Mouse (Mus musculus) CH12.LX (cell line): ENCODE results near the gene Kcnj11. TPM values are rescaled to one million over a fixed set of nuclear protein-coding genes. Genes with fewer than 3 reads are reported as not detected.

ENCODE experiments used
- DNase-seq: peaks from one replicate; pipeline ENCODE4 v3.0.0-alpha.2; 2013; ENCODE audit errors: extremely low read depth
- H3K27ac ChIP-seq: 2 replicates; pipeline ENCODE4 v1.5.1; 2012; ENCODE audit warnings: low read depth, mild to moderate bottlenecking, control low read depth, moderate library complexity; ENCODE audit not compliant: insufficient read depth
- H3K27me3 ChIP-seq: replicated peaks from 2 replicates; pipeline ENCODE3; 2012; ENCODE audit warnings: inconsistent platforms
- H3K36me3 ChIP-seq, 2 experiments: replicated peaks in 1 of 2; 2 replicates each; pipeline versions ENCODE3 to v1.6.1; 2012; ENCODE audit warnings: inconsistent platforms in 1 of 2, low read length in 1 of 2, mild to moderate bottlenecking in 1 of 2, mixed read lengths in 1 of 2, moderate library complexity in 1 of 2; ENCODE audit not compliant: control insufficient read depth in 1 of 2, insufficient read depth in 1 of 2
- H3K4me1 ChIP-seq, 2 experiments: 2 replicates each; pipeline ENCODE4 v1.6.1; 2012; ENCODE audit warnings: inconsistent platforms in 1 of 2, moderate library complexity in 1 of 2; ENCODE audit not compliant: insufficient read depth in 2 of 2, control insufficient read depth in 1 of 2
- H3K4me2 ChIP-seq: 2 replicates; pipeline ENCODE4 v1.6.1; 2012; ENCODE audit warnings: low read depth, mild to moderate bottlenecking, control low read depth; ENCODE audit not compliant: poor library complexity, insufficient read depth, severe bottlenecking
- H3K4me3 ChIP-seq, 3 experiments: fragments of 150-350 bp in 1 of 3; sonication (generic) in 1 of 3; replicated peaks in 1 of 3; 2 replicates each; pipeline versions ENCODE3 to v1.5.1; 2011 to 2012; ENCODE audit warnings: low read depth in 2 of 3, low read length in 2 of 3, mild to moderate bottlenecking in 2 of 3, moderate library complexity in 2 of 3, control low read depth in 1 of 3, improper control_type of control experiment in 1 of 3, inconsistent platforms in 1 of 3, mixed read lengths in 1 of 3; ENCODE audit not compliant: poor library complexity in 1 of 3
- H3K79me2 ChIP-seq: replicated peaks from 2 replicates; pipeline ENCODE4 v1.6.1; 2012; ENCODE audit warnings: mild to moderate bottlenecking, moderate library complexity; ENCODE audit not compliant: control insufficient read depth, poor library complexity, insufficient read depth, severe bottlenecking; ENCODE audit errors: extremely low read depth
- H3K9ac ChIP-seq: 2 replicates; pipeline ENCODE4 v1.6.1; 2012; ENCODE audit warnings: low read depth, mild to moderate bottlenecking, control low read depth, moderate library complexity; ENCODE audit not compliant: insufficient read depth
- H3K9me3 ChIP-seq: replicated peaks from 2 replicates; pipeline ENCODE3; 2012; ENCODE audit warnings: low read length, inconsistent platforms, mixed read lengths
- CHD1 ChIP-seq: IDR thresholded peaks from 2 replicates; pipeline ENCODE4 v1.6.1; 2012; ENCODE audit warnings: low read depth, low read length, improper control_type of control experiment, inconsistent platforms
- CTCF ChIP-seq, 2 experiments: IDR thresholded peaks in 1 of 2; conservative IDR thresholded peaks in 1 of 2; 2 replicates each; pipeline ENCODE4 v1.5.1; 2011 to 2012; ENCODE audit warnings: low read depth in 2 of 2, low read length in 2 of 2, improper control_type of control experiment in 1 of 2, inconsistent platforms in 1 of 2, mild to moderate bottlenecking in 1 of 2, moderate library complexity in 1 of 2
- ELF1 ChIP-seq: IDR thresholded peaks from 2 replicates; pipeline ENCODE4 v1.6.1; 2014; ENCODE audit warnings: low read depth, mild to moderate bottlenecking, inconsistent platforms, low read length, improper control_type of control experiment
- EP300 ChIP-seq: IDR thresholded peaks from 2 replicates; pipeline ENCODE4 v1.6.1; 2011; ENCODE audit warnings: low read length, improper control_type of control experiment
- ETS1 ChIP-seq: conservative IDR thresholded peaks from 2 replicates; pipeline ENCODE4 v1.6.1; 2012; ENCODE audit warnings: low read depth, mild to moderate bottlenecking, inconsistent platforms, low read length, improper control_type of control experiment, moderate library complexity
- GABPA ChIP-seq: IDR thresholded peaks from 2 replicates; pipeline ENCODE4 v1.6.1; 2012; ENCODE audit warnings: low read depth, low read length, improper control_type of control experiment, inconsistent platforms; ENCODE audit not compliant: insufficient replicate concordance
- JUN ChIP-seq: IDR thresholded peaks from 2 replicates; pipeline ENCODE4 v1.6.1; 2011; ENCODE audit warnings: low read depth, mild to moderate bottlenecking, low read length, improper control_type of control experiment, moderate library complexity; ENCODE audit not compliant: insufficient read depth
- JUND ChIP-seq: conservative IDR thresholded peaks from 2 replicates; pipeline ENCODE4 v1.6.1; 2011; ENCODE audit warnings: low read depth, low read length, improper control_type of control experiment
- MAFK ChIP-seq: IDR thresholded peaks from 2 replicates; pipeline ENCODE4 v1.6.1; 2011; ENCODE audit warnings: low read length, improper control_type of control experiment; ENCODE audit not compliant: insufficient replicate concordance
- MAX ChIP-seq: IDR thresholded peaks from 2 replicates; pipeline ENCODE4 v1.6.1; 2011; ENCODE audit warnings: low read length, improper control_type of control experiment
- MYC ChIP-seq: IDR thresholded peaks from 2 replicates; pipeline ENCODE4 v1.6.1; 2011; ENCODE audit warnings: low read depth, mild to moderate bottlenecking, improper control_type of control experiment, low read length
- NELFE ChIP-seq: IDR thresholded peaks from 2 replicates; pipeline ENCODE4 v1.6.1; 2011; ENCODE audit warnings: low read depth, low read length, improper control_type of control experiment
- NRF1 ChIP-seq: IDR thresholded peaks from 2 replicates; pipeline ENCODE4 v1.6.1; 2014; ENCODE audit warnings: low read depth, mild to moderate bottlenecking, inconsistent platforms, low read length, improper control_type of control experiment, moderate library complexity
- POLR2A ChIP-seq: IDR thresholded peaks from 2 replicates; pipeline ENCODE4 v1.6.1; 2011; ENCODE audit warnings: low read depth, mild to moderate bottlenecking, improper control_type of control experiment, low read length
- POLR2AphosphoS2 ChIP-seq: IDR thresholded peaks from 2 replicates; pipeline ENCODE4 v1.6.1; 2011; ENCODE audit warnings: low read depth, low read length, improper control_type of control experiment
- RAD21 ChIP-seq: IDR thresholded peaks from 2 replicates; pipeline ENCODE4 v1.6.1; 2011; ENCODE audit warnings: low read depth, mild to moderate bottlenecking, low read length, improper control_type of control experiment, moderate library complexity
- SIN3A ChIP-seq: IDR thresholded peaks from 2 replicates; pipeline ENCODE4 v1.6.1; 2012; ENCODE audit warnings: low read length, improper control_type of control experiment, inconsistent platforms
- TBP ChIP-seq: conservative IDR thresholded peaks from 2 replicates; pipeline ENCODE4 v1.6.1; 2011; ENCODE audit warnings: low read depth, low read length, improper control_type of control experiment
- TCF12 ChIP-seq: IDR thresholded peaks from 2 replicates; pipeline ENCODE4 v1.6.1; 2014; ENCODE audit warnings: low read depth, mild to moderate bottlenecking, inconsistent platforms, low read length, improper control_type of control experiment
- UBTF ChIP-seq: IDR thresholded peaks from 2 replicates; pipeline ENCODE4 v1.6.1; 2012; ENCODE audit warnings: low read depth, mild to moderate bottlenecking, inconsistent platforms, low read length, improper control_type of control experiment, moderate library complexity
- USF1 ChIP-seq: IDR thresholded peaks from 2 replicates; pipeline ENCODE4 v1.6.1; 2014; ENCODE audit warnings: low read depth, mild to moderate bottlenecking, inconsistent platforms, low read length, improper control_type of control experiment
- ZNF384 ChIP-seq: IDR thresholded peaks from 2 replicates; pipeline ENCODE4 v1.6.1; 2012; ENCODE audit warnings: low read depth, low read length, improper control_type of control experiment, inconsistent platforms
- dilution Hi-C: fragments of 300-500 bp; cut with MboI; formaldehyde crosslinking; loops from 2 replicates; pipeline ENCODE4 v1.14.3; 2020; ENCODE audit warnings: low sequenced_read_pairs; ENCODE audit not compliant: extremely low pct_unique_long_range_greater_than_20kb, extremely low pct_ligation_motif_present
- in situ Hi-C: fragments of 300-500 bp; cut with MboI; formaldehyde crosslinking; loops from 3 replicates; pipeline ENCODE4 v1.14.3; 2019; ENCODE audit warnings: low sequenced_read_pairs, low pct_ligation_motif_present, low pct_unique_long_range_greater_than_20kb, mixed read lengths
- polyA plus RNA-seq: library from polyadenylated mRNA; unstranded; fragments of >175 nt; gene quantifications from 2 replicates; pipeline ENCODE4 v1.2.1, GENCODE M21; 2012; ENCODE audit warnings: low read depth; ENCODE audit not compliant: insufficient read length
- total RNA-seq, 2 experiments: library from RNA; depleted of rRNA; stranded (reverse); fragments of 300-350 nt in 1 of 2; fragments of >200 nt in 1 of 2; gene quantifications; 2 replicates each; pipeline ENCODE4 v1.2.3; 2012 to 2014

Kcnj11 gene
- total and polyA plus RNA-seq, 3 experiments, result not detected

DNA sequence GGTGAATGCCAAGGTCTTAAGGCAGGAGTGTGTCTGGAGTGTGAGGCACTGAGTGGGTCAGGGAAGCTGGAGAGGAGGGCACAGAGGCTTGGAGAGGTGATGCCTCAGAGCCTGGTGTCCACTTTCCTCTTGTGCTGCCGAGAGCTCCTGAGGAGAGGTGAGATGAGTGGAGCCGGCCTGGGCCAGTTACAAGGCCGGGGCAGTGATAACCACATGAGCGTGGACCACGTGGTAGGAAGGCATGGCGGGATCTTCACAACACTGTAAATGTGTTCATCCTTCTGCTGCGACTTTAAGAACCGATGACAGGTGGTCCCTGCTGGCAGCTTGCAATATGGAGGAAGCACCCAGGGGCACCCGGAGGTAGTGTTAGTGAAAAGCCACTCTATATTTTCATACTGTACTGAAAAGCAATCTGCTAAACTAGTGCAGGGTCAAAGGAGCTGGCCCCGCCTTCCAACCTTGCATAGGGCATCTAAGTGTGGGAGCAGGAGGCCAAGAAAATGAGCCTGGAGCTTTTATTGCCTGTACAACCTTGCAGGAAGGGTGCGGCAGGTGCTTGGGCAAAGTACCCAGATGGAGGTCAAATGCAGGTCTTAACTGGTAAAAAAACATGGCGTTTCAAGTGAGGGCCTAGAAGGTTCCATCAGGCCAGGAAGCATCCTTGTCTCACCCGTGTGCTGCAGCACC, 52.5 kb downstream of the Kcnj11 start:
- in situ Hi-C loops (no loop called here), dilution Hi-C loops (no loop called here)

DNA sequence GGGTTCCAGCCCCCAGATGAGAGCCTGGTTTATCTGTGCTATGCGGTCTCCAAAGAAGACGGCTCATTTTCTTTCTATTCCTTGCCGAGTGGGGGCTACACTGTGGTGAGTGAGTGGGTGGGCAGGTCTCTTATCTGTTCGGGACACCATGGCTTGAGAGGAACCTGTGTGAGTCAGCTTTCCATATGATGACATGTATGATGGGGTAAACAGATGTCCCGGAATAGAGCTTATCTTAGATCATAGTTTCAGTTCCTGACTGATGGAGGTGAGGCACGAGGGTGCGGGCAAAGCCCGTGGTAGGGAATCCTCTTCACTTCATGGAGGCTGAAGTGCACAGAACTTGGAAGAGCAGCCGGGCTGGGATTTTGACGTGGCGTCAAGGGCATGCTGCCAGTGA, 54.7 kb downstream of the Kcnj11 start:
- Histone ChIP-seq H3K79me2 (no peaks in the 10 kb centered on the region), H3K27ac (no peak overlapping the region), H3K4me1 (no peaks in the 10 kb centered on the region), H3K4me2 (no peak overlapping the region), H3K9ac (no peak overlapping the region), H3K9me3 (no peaks in the 10 kb centered on the region), H3K36me3 (peaks cover 81 to 88% of the 10 kb centered on the region in 2 experiments), H3K27me3 (no peaks in the 10 kb centered on the region), H3K4me3 (no peak overlapping the region)
- no peak for TF ChIP-seq NELFE
- TF ChIP-seq POLR2A, result no peak
- TF ChIP-seq TBP, result no peak
- TF ChIP-seq ETS1, result no peak
- TF ChIP-seq EP300, result no peak
- no peak for TF ChIP-seq SIN3A
- TF ChIP-seq USF1, result no peak
- TF ChIP-seq MAX, result no peak
- no peak for TF ChIP-seq UBTF
- no peak for TF ChIP-seq MAFK
- dilution Hi-C loops (no loop called here), in situ Hi-C loops (no loop called here)
- no peak for DNase-seq

More for the DNA sequence above, 52.5 kb downstream of the Kcnj11 start:
- no peaks in the 10 kb centered on the region for H3K9me3 ChIP-seq
- H3K36me3 ChIP-seq, result peaks cover 75 to 88% of the 10 kb centered on the region in 2 experiments
- no peak overlapping the region for H3K9ac ChIP-seq
- H3K4me3 ChIP-seq, result no peak overlapping the region
- no peaks in the 10 kb centered on the region for H3K4me1 ChIP-seq
- TF ChIP-seq GABPA (no peak), CTCF (conservative IDR thresholded peaks at IDR 0.05 in 1 of 2, IDR thresholded peaks at IDR 0.05 in 1 of 2; ENCODE audit: low read depth in 2 of 2, low read length in 2 of 2) (no peak), TBP (no peak), MYC (no peak), JUN (no peak), RAD21 (no peak), MAX (no peak), ZNF384 (no peak), UBTF (no peak), USF1 (no peak), JUND (no peak), MAFK (no peak), ELF1 (no peak), NRF1 (no peak), NELFE (no peak), CHD1 (no peak), POLR2AphosphoS2 (no peak), TCF12 (no peak)
- H3K79me2 ChIP-seq, result no peaks in the 10 kb centered on the region
- no peaks in the 10 kb centered on the region for H3K27me3 ChIP-seq
- DNase-seq, result no peak
- H3K4me2 ChIP-seq, result no peak overlapping the region
- no peak overlapping the region for H3K27ac ChIP-seq
